Mouse (Mus musculus): Measurements from ENCODE around the gene Trak1.

- no peak for TF ChIP-seq CTCF (IDR thresholded peaks at IDR 0.05; ENCODE audit: borderline replicate concordance, insufficient read depth, low read depth, low read length)
- TF ChIP-seq POLR2A (IDR thresholded peaks at IDR 0.05; ENCODE audit: borderline replicate concordance, insufficient read depth, low read length) = no peak
Measured at GRCm38 (mm10) chr9:121415626-121416241, 118.4 kb downstream of the Trak1 start.

Data from cerebellum, adult 2 months (tissue).